Mouse (Mus musculus): ENCODE data around the gene Tm9sf3. TPM values are rescaled to one million over a fixed set of nuclear protein-coding genes. Genes with fewer than 3 reads are reported as not detected.

The Tm9sf3 gene
- polyA plus RNA-seq, 1 experiment: 11.6 TPM

- no peaks in the 10 kb centered on the region for H3K4me1 ChIP-seq
- H3K4me3 ChIP-seq (replicated peaks): no peak overlapping the region
- H3K9me3 ChIP-seq: peaks cover 7% of the 10 kb centered on the region
- H3K36me3 ChIP-seq (replicated peaks; ENCODE audit: low read length): no peaks in the 10 kb centered on the region
- no peak for TF ChIP-seq GATA1 (IDR thresholded peaks at IDR 0.05; ENCODE audit: borderline replicate concordance, low read length)
- TF ChIP-seq FLI1 (IDR thresholded peaks at IDR 0.05; ENCODE audit: low read length): no peak
- peaks cover 35% of the 10 kb centered on the region for H3K27me3 ChIP-seq (replicated peaks)
Observed at GRCm38 (mm10) chr19:41191724-41192123, 72.1 kb downstream of the Tm9sf3 start.

GRCm38 (mm10) chr19:41190876-41191434 lies 72.8 kb downstream of the Tm9sf3 start:
- Histone ChIP-seq H3K4me1 (no peaks in the 10 kb centered on the region), H3K36me3 (replicated peaks; ENCODE audit: low read length) (no peaks in the 10 kb centered on the region), H3K27me3 (replicated peaks) (peaks cover 32% of the 10 kb centered on the region), H3K9me3 (peaks cover 7% of the 10 kb centered on the region), H3K4me3 (replicated peaks) (no peak overlapping the region)
- TF ChIP-seq GATA1 (IDR thresholded peaks at IDR 0.05; ENCODE audit: borderline replicate concordance, low read length) (no peak), FLI1 (IDR thresholded peaks at IDR 0.05; ENCODE audit: low read length) (no peak)

- TF ChIP-seq GATA1 (IDR thresholded peaks at IDR 0.05; ENCODE audit: borderline replicate concordance, low read length) (no peak), FLI1 (IDR thresholded peaks at IDR 0.05; ENCODE audit: low read length) (no peak)
- no peaks in the 10 kb centered on the region for H3K9me3 ChIP-seq
- H3K4me3 ChIP-seq (replicated peaks): no peak overlapping the region
- peaks cover 29% of the 10 kb centered on the region for H3K27me3 ChIP-seq (replicated peaks)
- no peaks in the 10 kb centered on the region for H3K36me3 ChIP-seq (replicated peaks; ENCODE audit: low read length)
- no peaks in the 10 kb centered on the region for H3K4me1 ChIP-seq
Observed at GRCm38 (mm10) chr19:41177331-41177730, 86.5 kb downstream of the Tm9sf3 start.

GRCm38 (mm10) chr19:41176881-41177280 lies 86.9 kb downstream of the Tm9sf3 start:
- no peaks in the 10 kb centered on the region for H3K4me1 ChIP-seq
- H3K27me3 ChIP-seq (replicated peaks): peaks cover 29% of the 10 kb centered on the region
- H3K4me3 ChIP-seq (replicated peaks): no peak overlapping the region
- TF ChIP-seq FLI1 (IDR thresholded peaks at IDR 0.05; ENCODE audit: low read length) (no peak), GATA1 (IDR thresholded peaks at IDR 0.05; ENCODE audit: borderline replicate concordance, low read length) (no peak)
- H3K36me3 ChIP-seq (replicated peaks; ENCODE audit: low read length): no peaks in the 10 kb centered on the region
- H3K9me3 ChIP-seq: no peaks in the 10 kb centered on the region

- peaks cover 43% of the 10 kb centered on the region for H3K27me3 ChIP-seq (replicated peaks)
- no peaks in the 10 kb centered on the region for H3K9me3 ChIP-seq
- H3K4me3 ChIP-seq (replicated peaks): no peak overlapping the region
- no peaks in the 10 kb centered on the region for H3K36me3 ChIP-seq (replicated peaks; ENCODE audit: low read length)
- H3K4me1 ChIP-seq: no peaks in the 10 kb centered on the region
- TF ChIP-seq GATA1 (IDR thresholded peaks at IDR 0.05; ENCODE audit: borderline replicate concordance, low read length) (no peak), FLI1 (IDR thresholded peaks at IDR 0.05; ENCODE audit: low read length) (no peak)
Observed at GRCm38 (mm10) chr19:41165914-41166235, 97.9 kb downstream of the Tm9sf3 start.

GRCm38 (mm10) chr19:41165144-41165913 lies 98.5 kb downstream of the Tm9sf3 start:
- Histone ChIP-seq H3K36me3 (replicated peaks; ENCODE audit: low read length) (no peaks in the 10 kb centered on the region), H3K4me3 (replicated peaks) (no peak overlapping the region), H3K4me1 (no peaks in the 10 kb centered on the region), H3K9me3 (no peaks in the 10 kb centered on the region), H3K27me3 (replicated peaks) (peaks cover 46% of the 10 kb centered on the region)
- TF ChIP-seq FLI1 (IDR thresholded peaks at IDR 0.05; ENCODE audit: low read length) (no peak), GATA1 (IDR thresholded peaks at IDR 0.05; ENCODE audit: borderline replicate concordance, low read length) (no peak)

- Histone ChIP-seq H3K4me3 (replicated peaks) (no peak overlapping the region), H3K27me3 (replicated peaks) (peaks cover 49% of the 10 kb centered on the region), H3K4me1 (no peaks in the 10 kb centered on the region), H3K9me3 (no peaks in the 10 kb centered on the region), H3K36me3 (replicated peaks; ENCODE audit: low read length) (no peaks in the 10 kb centered on the region)
- no peak for TF ChIP-seq GATA1 (IDR thresholded peaks at IDR 0.05; ENCODE audit: borderline replicate concordance, low read length)
- no peak for TF ChIP-seq FLI1 (IDR thresholded peaks at IDR 0.05; ENCODE audit: low read length)
Observed at GRCm38 (mm10) chr19:41164447-41165095, 99.2 kb downstream of the Tm9sf3 start.

Other genes starting within 250 kb of the Tm9sf3 start
- not detected in 2 replicates for gene Dntt, start 234.7 kb downstream of the Tm9sf3 start, polyA plus RNA-seq (2012; ENCODE audit: insufficient read depth, low replicate concordance)
- gene Opalin, start 186.9 kb downstream of the Tm9sf3 start, polyA plus RNA-seq (2012; ENCODE audit: insufficient read depth, low replicate concordance): not detected in 2 replicates
- not detected in 2 replicates for gene Tll2, start 57.2 kb downstream of the Tm9sf3 start, polyA plus RNA-seq (2012; ENCODE audit: insufficient read depth, low replicate concordance)
- gene Pik3ap1, start 121.1 kb upstream of the Tm9sf3 start, polyA plus RNA-seq (2012; ENCODE audit: insufficient read depth, low replicate concordance): 1.6 and 6.5 TPM in 2 replicates
- gene Lcor, start 218.6 kb upstream of the Tm9sf3 start, polyA plus RNA-seq (2012; ENCODE audit: insufficient read depth, low replicate concordance): 0.19 TPM in 1 of 2 replicates, not detected in the other

Data from megakaryocyte, embryonic 14.5 days (primary cell).